Mouse (Mus musculus) left cerebral cortex, postnatal 25 days (tissue): ENCODE results near the gene A930002H24Rik. TPM values are rescaled to one million over a fixed set of nuclear protein-coding genes. Genes with fewer than 3 reads are reported as not detected.
"Not testable (repeated sequence)": the region's sequence is repeated elsewhere in the genome, so short reads cannot be mapped to it uniquely, and the experiment has no call there.

Experiments
- DNase-seq, 2 experiments: peaks; one replicate each; pipeline ENCODE4 v3.0.0; 2022; ENCODE audit warnings: low spot score in 2 of 2, mixed read lengths in 1 of 2
- intact Hi-C: fragments of 180-260 bp; cut with DNase I; formaldehyde crosslinking; loops from one replicate; pipeline ENCODE4 v1.15.1; 2025
- total RNA-seq, 2 experiments: library from RNA; stranded (reverse); gene quantifications; 2 replicates each; pipeline ENCODE4 v1.2.3; 2021

Gene A930002H24Rik
- total RNA-seq, result 1 to 10 TPM in 1 of 2 experiments, not detected in 1; 1.1 TPM

DNA sequence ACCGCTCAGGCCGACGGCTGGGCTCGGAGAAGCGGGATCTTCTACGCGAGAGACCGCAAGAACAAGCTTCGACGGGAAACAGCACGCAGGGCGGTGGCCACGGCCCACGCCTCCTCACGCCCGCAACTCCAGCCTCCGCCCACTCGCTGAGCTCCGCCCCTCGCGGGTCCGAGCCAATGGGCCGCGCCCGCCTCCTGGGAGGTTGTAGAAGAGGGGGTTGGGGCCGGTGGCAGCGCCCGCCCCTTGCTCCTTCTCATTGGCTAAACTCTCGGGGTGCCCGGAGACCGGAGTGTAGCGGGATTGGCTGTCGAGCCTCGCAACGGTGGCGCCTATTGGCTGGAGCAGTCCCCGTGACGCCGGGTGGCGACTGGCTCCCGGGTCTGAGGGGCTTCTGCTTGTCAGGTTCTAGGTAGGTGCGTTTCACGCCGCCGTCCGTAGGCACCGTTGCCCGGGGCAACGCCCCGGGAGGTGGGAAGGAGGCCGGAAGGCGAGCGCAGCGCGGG lies at the start of gene A930002H24Rik:
TSS of gene A930002H24Rik (minus strand) at position 145 of the 503 bp plus-strand sequence.
- peak; percentile 99 for DNase-seq
- intact Hi-C loops, result loop anchor here (5.0 kb wide), 1 partner anchor 56 kb away; no protein-coding TSS in a partner anchor

DNA sequence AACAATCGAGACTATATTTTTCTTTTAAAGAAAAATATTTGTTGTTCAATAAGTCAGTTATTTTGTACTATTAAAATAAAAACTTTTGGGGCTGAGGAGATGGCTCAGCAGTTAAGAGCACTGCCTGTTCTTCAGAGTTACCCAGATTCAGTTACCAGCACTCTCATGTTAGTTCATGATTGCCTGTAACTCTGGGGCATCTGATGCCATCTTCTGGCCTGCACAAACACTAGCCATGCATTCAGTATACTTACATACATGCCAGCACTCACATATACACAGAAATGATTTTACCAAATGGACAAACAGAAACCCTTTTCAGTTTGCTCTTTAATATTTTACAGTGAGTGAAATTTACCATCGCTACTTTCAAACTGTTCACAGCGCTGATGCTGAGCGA lies 45.7 kb upstream of the A930002H24Rik start:
- intact Hi-C loops, result no loop called here
- no peak for DNase-seq

DNA sequence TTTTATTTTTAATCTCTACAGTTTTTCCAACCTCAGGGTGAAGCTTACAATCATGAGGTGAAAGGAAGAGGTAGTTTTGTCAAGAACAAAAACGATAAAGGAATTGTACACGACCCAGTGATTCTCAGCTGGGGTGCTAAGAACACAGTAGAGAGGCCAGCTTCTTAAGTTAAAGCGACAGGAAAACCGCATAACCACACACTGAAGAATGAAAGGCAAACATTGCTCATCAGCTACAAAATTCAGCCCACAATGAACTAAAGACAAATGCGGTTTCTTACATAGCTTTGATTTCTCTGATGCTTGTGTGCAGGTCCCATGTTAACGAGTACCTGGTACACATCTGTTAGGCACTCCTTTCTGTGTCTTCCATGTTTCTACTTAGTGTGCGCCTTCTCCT lies 33.5 kb upstream of the A930002H24Rik start:
- intact Hi-C loops, result no loop called here
- no peak for DNase-seq

DNA sequence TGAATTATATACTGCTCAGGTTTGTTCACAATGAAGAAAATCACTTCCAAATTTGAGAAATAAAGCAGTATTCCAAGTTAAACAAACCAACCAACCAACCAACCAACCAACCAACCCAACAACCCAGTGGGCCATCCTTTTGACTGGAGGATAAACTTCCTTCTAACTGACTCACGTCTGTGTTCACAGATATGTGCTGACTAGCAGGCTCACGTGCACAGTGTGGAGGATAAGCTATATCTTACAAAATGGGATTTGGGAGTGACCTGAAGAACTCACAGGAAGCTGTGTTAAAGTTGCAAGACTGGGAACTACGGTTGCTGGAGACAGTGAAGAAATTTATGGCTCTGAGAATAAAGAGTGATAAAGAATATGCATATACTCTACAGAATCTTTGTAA lies 32.2 kb upstream of the A930002H24Rik start:
- no peak for DNase-seq
- intact Hi-C loops, result no loop called here

DNA sequence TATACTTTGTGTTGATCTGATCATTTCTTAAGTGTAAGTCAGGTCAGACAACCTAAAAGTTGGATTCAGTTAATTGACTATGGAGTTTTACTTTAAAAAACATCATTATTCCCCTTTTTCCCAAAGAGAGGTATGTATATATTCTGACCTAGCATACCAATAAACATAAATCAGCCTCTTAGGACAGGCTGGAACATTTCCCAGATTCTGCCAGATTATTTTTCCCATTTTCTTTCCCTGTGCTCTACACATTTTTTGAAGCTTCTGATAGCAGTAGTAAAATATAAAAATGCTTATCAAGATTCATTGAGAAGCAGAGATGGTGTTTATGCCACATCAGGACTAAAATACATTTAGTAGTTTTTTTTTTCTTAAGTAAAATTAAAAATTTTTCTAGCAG lies 27.0 kb upstream of the A930002H24Rik start:
- intact Hi-C loops, result no loop called here
- no peak for DNase-seq

DNA sequence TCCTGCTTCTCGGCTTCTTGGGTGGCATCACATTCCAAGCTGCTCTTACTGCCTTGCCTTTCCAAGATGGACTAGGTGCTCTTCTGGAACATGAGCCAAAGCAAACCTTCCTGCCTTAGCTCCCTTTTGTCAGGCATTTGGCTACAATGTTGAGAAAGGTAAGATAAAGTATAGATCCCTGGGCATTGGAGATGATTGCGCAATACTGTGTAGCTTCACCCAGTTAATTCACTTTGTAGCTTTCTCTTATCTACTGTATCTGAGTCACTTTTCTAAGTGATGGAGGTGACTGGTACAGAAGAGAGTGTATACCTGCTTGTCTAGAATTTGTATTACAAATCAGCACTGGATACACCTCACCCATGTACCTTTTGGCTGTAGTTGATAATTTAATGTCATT lies 23.4 kb upstream of the A930002H24Rik start:
- intact Hi-C loops, result no loop called here
- no peak for DNase-seq

DNA sequence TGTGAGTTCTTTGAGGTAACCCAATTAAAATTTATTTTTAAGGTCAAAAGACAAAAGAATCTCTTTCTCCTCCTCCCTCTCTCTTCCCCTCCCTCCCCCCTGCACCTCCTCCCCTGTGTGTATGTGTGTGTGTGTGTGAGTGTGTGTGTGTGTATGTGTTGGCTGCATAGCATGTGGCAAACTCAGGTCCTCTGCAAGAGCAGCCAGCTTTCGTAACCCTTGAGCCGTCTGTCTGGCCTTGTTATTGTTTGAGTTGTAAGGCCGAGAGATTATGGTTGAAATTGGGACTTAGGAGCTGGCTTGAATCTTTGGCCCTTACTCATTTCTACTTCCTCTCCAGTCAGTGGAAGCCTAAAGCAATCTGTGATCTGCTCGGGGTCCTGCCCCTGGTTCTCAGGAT lies 16.4 kb upstream of the A930002H24Rik start:
- DNase-seq, result no peak
- intact Hi-C loops, result no loop called here

DNA sequence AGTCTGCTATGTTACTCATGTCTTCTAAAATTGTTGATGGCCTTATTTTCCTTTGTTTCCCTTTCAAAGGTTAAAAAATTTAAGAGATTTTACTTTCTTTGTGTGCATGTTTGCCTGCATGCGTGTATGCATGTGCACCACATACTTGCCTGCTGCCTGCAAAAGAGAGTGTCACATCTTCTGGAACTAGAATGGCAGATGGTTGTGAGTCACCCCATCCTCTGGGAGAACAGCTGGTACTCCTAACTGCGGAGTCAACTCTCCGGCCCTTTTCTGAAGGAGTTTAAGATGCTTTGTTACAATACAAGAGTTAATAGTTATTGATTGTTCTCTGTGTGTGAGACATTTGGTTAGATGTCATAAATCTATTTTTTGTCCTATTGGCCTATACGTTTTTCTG lies 15.3 kb upstream of the A930002H24Rik start:
- intact Hi-C loops, result no loop called here
- DNase-seq, result peak; percentile 19 to 73

DNA sequence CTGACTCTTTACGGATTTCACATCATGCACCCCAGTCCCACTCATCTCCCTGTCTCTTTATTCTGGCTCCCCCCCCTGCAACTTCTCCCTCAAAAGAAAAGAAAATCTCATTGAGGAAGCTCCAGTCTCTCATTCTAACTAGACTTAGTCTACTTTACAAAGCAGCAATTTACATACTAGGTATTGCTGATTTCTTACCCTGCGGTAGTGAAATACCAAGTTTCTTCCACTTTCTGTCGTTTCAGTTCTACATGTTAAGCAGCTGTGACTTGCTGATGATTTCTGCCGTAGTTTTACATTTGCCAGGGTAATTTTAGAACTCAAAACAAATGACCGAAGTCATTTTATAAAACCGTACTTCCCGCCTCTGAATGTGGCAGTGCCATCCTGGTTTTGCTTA lies 8.2 kb upstream of the A930002H24Rik start:
- intact Hi-C loops, result no loop called here

DNA sequence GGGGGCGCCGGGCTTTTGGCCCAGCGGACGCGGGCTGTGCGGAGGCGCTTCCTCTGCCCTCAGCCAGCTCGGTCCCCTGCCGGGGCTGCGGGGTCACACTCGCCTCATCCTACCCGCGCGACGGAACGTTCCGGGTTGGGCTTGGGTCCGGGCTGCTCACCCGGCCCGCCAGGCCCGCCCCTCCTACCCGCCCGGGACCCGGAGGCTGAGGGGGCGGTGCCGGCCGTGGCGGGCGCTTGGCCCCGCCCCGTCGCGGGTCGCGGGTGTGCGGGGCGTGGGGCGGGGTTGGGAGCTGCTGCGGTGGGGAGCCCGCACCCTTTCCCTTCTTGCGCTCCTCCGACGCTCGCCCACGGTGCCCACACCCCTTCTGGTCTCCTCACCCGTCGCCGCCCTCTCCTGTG lies 580 bp upstream of the A930002H24Rik start:
- DNase-seq, result no peak
- intact Hi-C loops, result loop anchor here (5.0 kb wide), 1 partner anchor 57 kb away; no protein-coding TSS in a partner anchor

More for the DNA sequence above, 8.2 kb upstream of the A930002H24Rik start:
- DNase-seq, result no peak

DNA sequence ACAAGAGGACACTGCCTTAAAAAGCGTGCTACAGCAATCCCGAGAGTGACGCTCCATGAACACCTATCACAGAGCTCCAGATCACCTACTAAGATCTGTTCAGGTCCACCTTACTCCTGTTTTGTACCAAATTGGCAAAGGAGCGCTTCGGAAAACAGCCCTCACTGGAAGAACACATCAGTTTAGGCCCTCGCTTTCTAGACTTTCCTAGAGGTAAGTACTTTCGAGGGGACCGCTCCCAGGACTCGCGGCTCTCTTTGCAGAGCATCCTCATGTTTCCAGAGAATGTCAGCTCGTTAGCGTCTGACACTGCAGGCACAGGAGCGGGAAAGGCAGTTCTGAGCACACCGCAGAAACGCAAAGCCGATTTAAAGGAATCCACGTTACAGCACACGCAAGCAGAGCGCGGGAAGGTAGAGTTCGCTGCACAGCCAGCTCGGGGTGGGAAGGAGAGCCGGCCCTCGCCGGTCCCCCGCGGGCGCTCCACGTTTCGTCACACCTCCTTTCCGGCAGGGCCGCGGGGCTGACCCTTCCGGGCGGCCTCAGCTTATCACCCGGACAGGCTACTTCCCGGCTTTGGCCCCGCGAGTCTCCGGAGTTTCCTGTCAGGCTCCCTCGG lies 470 bp downstream of the A930002H24Rik start, which contains the start of gene Fer:
TSS of gene Fer (plus strand) at position 51 of the 619 bp plus-strand sequence.
- intact Hi-C loops, result loop anchor here (5.0 kb wide), 1 partner anchor 56 kb away; no protein-coding TSS in a partner anchor
- DNase-seq, result no peak

DNA sequence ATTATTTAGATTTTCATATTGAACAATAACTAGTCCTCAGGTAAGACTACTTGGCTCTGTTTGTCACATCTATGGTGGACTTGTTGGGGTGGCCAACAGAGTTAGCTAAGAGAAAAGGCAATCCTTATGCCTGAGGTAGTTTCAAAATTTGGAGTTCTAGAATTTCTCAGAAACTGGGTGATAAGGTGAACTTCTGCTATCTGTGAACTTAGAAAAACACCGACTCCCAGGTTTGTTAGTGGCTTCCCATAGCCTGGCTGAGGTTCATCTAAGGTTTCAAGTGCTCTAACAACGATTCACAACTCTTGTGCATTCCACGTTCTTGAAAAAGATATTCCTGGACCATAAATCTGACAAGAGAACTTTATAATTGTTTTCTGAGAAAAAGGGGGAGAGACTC lies 1.2 kb downstream of the A930002H24Rik start:
- DNase-seq, result no peak
- intact Hi-C loops, result loop anchor here (5.0 kb wide), 1 partner anchor 55 kb away; no protein-coding TSS in a partner anchor

DNA sequence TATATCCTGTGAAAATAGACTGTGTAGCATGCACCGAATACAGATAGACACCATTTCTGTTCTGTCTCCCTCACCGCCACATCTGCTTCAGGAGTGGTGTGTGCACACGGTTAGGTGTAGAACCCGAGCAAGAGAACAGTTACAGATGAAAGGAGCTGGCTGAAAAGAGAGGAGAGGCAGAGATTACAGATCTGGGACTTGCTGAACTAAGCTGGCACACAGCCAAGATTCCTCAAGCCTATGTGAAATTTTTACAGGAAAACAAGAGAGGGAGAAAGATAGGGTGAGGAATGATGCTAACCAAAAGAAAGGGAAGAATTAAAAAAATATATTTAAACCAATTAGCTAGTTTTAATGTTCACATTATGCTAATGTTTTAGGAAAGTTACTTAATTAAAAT lies 2.6 kb downstream of the A930002H24Rik start:
- DNase-seq, result no peak

DNA sequence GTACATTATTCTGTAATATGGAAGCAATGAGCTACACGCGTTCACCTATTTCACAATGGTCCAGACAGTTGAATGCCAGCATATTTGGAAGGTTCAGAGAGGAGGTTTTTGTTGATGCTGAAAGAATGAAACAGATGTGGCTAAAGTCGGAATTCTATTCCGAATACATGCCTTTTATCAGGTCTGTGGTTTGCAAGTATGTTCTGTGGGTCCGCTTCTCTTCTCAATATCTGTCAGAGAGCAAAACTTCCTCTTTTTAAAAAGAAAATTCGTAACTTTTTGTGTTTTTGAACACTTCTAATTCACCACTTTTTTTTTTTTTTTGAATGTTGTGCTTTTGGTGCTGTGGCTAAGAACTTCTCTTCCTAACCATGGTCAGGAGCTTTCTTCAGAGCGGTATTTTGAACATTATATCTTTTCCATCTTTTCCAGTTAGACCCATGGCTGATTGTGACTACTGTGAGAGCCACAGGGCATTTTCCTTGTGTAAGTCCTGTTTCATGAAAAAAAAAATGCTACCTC lies 6.5 kb downstream of the A930002H24Rik start:
- intact Hi-C loops, result no loop called here

More for the DNA sequence above, 2.6 kb downstream of the A930002H24Rik start:
- intact Hi-C loops, result loop anchor here (5.0 kb wide), 1 partner anchor 54 kb away; no protein-coding TSS in a partner anchor

DNA sequence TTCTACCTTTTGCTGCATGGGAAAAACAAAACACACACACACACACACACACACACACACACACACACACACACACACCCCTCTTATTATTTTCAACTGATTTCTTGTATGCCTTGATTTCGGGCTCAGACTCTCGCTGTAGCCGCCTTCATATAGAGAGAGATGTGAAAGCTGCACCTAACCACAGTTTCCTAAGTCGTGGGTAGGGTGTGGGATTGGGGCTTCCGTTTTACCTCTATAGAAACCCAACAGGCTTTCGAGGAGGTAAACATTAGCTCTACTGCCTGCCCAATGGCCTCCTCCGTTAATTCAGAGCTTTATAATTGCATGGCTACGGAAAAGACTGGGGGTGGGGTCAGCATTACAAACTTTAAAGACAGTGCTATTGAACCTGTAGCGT lies 13.6 kb downstream of the A930002H24Rik start:
- no peak for DNase-seq
- intact Hi-C loops, result no loop called here

More for the DNA sequence above, 6.5 kb downstream of the A930002H24Rik start:
- DNase-seq, result no peak

DNA sequence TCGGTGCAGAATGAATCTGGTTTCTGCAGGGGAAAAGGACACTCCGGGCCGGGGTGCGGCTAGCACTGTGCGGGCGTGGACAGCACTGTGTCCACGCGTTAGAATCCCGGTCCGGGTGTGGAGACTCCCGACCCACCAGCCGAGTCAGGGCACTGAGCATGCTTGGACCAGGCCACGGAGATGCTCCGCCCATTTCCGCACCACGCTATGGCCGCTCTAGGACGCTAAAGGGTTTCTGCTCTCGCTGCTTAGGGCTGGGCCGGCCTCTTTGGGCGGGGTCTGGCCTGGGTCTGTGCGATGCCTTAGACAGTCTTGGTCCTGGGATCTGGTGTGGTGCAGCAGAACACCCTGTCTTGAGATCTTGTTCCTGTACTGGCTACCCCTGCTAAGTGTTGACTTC lies 14.0 kb downstream of the A930002H24Rik start:
- intact Hi-C loops, result no loop called here
- peak; percentile 79 to 89 for DNase-seq

DNA sequence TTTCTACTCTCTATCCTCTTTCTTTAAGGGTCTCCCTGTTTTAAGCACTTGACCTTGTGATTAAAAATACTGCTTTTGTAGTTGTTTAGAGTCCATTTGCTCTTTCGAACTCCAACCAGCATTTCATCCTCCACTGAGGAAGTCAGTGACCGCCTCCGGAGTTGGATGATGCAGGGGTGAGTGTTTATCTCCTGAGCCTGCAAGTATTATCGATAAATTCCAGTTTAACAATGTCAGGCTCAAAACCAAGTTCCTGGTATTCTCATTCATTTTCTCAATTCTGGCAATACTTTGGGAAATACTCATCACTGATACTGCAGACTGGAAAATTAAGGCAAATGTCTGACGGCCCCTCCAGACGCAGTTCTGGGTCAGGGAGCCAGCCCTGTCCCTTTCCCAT lies 14.4 kb downstream of the A930002H24Rik start:
- intact Hi-C loops, result no loop called here
- DNase-seq, result peak in 1 of 2 experiments; percentile 9

DNA sequence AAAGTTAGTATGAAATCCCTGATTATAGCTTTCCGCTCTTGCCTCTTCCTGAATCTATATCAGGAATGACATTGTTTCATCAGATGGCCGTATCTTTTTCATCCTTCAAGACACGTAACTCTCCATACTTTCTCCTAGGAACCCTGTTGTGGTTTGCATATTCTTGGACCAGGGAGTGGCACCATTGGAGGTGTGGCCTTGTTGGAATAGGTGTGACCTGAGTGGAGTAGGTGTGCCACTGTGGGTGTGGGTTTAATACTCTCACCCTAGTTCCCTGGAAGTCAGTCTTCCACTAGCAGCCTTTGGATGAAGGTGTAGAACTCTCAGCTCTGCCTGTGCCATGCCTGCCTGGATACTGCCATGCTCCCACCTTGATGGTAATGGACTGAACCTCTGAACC lies 17.8 kb downstream of the A930002H24Rik start:
- intact Hi-C loops, result not testable (repeated sequence)

DNA sequence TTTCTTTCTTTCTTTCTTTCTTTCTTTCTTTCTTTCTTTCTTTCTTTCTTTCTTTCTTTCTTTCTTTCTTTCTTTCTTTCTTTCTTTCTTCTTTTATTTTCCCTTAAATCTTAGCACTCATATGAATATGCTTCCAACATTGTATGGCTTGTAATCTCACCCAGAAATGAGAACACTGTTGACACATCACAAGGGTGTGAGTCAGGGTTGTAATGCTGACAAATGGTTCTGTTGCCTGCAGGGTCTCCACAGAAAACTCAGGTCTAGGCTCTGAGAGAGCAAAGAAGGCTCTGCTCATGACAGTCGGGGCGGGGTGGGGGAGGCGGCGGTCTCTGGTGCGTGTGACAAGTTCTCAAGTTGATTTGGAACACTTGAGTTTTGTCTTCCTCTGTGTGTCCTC lies 18.7 kb downstream of the A930002H24Rik start:
- DNase-seq, result no peak
- intact Hi-C loops, result no loop called here

More for the DNA sequence above, 17.8 kb downstream of the A930002H24Rik start:
- not testable (repeated sequence) for DNase-seq

DNA sequence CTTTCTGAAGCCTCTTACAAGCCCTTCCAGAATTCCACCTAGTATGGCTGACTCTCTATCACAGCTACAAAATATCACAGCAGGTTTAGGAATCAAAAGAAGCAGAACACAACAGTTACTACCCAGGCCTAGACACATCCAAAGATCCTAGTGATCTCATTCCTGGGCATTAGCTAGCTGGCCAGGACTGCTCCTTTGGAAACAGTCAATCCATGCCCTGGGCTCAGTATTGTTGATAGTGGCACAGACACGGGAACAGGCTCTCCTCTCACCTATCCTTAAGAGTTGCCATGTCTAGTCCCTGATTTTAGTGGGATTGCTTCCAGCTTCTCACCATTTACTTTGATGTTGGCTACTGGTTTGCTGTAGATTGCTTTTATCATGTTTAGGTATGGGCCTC lies 21.4 kb downstream of the A930002H24Rik start:
- DNase-seq, result no peak
- intact Hi-C loops, result no loop called here
